Mouse (Mus musculus) fat pad, adult 2 months (tissue): ENCODE data around the gene Olfr1132.
"Not testable (repeated sequence)": the region's sequence is repeated elsewhere in the genome, so short reads cannot be mapped to it uniquely, and the experiment has no call there.

ENCODE experiments used
- DNase-seq: peaks from one replicate; pipeline ENCODE4 v3.0.0-alpha.2; 2011; ENCODE audit warnings: low read depth, low spot score; ENCODE audit errors: extremely low read depth

Olfr1132 gene

GRCm38 (mm10) chr2:87637435-87637834, at the start of gene Olfr1132:
Olfr1132 (minus strand) TSS chr2:87637535.
- DNase-seq: no peak

- no peak for DNase-seq
These were observed 36.2 kb upstream of the Olfr1132 start, which contains the start of gene Olfr1135 for GRCm38 (mm10) chr2:87673564-87673963. Olfr1135 (minus strand) TSS chr2:87673664.

GRCm38 (mm10) chr2:87658360-87658759, 21.0 kb upstream of the Olfr1132 start, which contains the start of gene Olfr1134:
Olfr1134 (minus strand) TSS chr2:87658460.
- DNase-seq: no peak

GRCm38 (mm10) chr2:87647274-87647673, 9.9 kb upstream of the Olfr1132 start, which contains the start of gene Olfr1133:
Olfr1133 (minus strand) TSS chr2:87647374.
- no peak for DNase-seq

GRCm38 (mm10) chr2:87642441-87642840, 5.1 kb upstream of the Olfr1132 start:
- DNase-seq: no peak

DNA sequence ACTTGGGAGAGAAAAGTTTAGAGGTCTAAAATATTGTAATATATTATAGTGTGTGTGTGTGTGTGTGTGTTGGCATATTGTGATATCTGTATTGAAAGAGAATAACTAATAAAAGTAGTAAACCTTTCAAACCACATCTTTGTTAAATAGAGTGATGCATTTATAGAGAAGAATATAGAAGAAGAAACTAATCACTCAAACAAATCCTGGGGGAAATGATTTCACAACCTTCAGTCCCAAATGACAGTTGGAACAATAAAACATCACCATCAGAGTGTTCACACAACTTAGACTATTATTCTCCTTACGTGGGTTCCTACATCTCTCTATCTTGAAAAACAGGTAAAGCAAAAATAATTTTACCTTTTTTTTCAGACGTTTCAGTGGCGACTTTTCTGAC, 10.5 kb downstream of the Olfr1132 start, which contains the start of gene Olfr1131:
Gene Olfr1131, plus strand, starts transcription at position 301 of the 400 bp plus-strand sequence.
- no peak for DNase-seq

DNA sequence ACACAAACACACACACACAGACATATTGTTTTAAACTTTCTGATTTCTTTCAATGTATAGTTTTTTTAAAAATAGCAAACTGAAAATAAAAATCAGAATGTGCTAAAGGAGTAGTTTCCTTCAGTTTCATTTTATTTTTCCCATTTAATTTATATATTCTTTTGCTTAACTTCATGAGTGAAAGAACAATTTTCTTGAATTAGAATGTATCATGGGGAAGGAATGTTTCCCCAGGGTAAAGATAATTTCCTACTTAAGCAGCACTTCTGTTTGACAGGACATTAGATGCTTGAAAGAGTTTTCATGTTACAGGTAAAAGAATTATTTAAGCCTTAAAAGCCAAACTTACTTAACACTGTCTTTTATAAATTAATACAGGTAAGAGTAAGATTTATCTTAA, 31.4 kb downstream of the Olfr1132 start, which contains the start of gene Olfr1130:
Gene Olfr1130, plus strand, starts transcription at position 301 of the 400 bp plus-strand sequence.
- DNase-seq: not testable (repeated sequence)
